Mouse (Mus musculus) midbrain, postnatal 0 days (tissue): ENCODE data around the gene Mical1. TPM values are rescaled to one million over a fixed set of nuclear protein-coding genes. Genes with fewer than 3 reads are reported as not detected.

ENCODE experiments used
- ATAC-seq: fragments of 200-750 bp; cut with Nextera tagmentation; 2 replicates; pipeline ENCODE4 v1.8.0; 2017; ENCODE audit warnings: moderate number of reproducible peaks, mild to moderate bottlenecking, moderate TSS enrichment, moderate library complexity; ENCODE audit not compliant: low FRiP score
- DNase-seq: peaks from one replicate; pipeline ENCODE4 v3.0.0-alpha.2; 2015; ENCODE audit warnings: low spot score
- H3K27ac ChIP-seq: fragments of 300-500 bp; sonication (generic); 2 replicates; pipeline ENCODE4 v1.5.1; 2014; ENCODE audit warnings: low read depth, mild to moderate bottlenecking, low read length, mixed read lengths
- H3K27me3 ChIP-seq: fragments of 300-500 bp; sonication (generic); 2 replicates; pipeline ENCODE4 v1.6.1; 2014; ENCODE audit warnings: low read length, control low read depth, mixed read lengths; ENCODE audit not compliant: insufficient read depth
- H3K36me3 ChIP-seq: fragments of 300-500 bp; sonication (generic); 2 replicates; pipeline ENCODE4 v1.6.1; 2014; ENCODE audit warnings: low read length, control low read depth, mixed read lengths; ENCODE audit not compliant: insufficient read depth
- H3K4me1 ChIP-seq: fragments of 300-500 bp; sonication (generic); 2 replicates; pipeline ENCODE4 v1.6.1; 2014; ENCODE audit warnings: mild to moderate bottlenecking, control low read depth, antibody characterized with exemption, low read length, mixed read lengths; ENCODE audit not compliant: insufficient read depth
- H3K4me2 ChIP-seq: fragments of 300-500 bp; sonication (generic); 2 replicates; pipeline ENCODE4 v1.6.1; 2014; ENCODE audit warnings: low read depth, mild to moderate bottlenecking, low read length, mixed read lengths; ENCODE audit not compliant: poor library complexity, severe bottlenecking
- H3K4me3 ChIP-seq: fragments of 300-500 bp; sonication (generic); 2 replicates; pipeline ENCODE4 v1.5.1; 2014; ENCODE audit warnings: low read depth, mild to moderate bottlenecking, low read length, moderate library complexity
- H3K9ac ChIP-seq: fragments of 300-500 bp; sonication (generic); replicated peaks from 2 replicates; pipeline ENCODE4 v1.6.1; 2014; ENCODE audit warnings: mild to moderate bottlenecking, low read length, moderate library complexity, mixed read lengths; ENCODE audit not compliant: poor library complexity, severe bottlenecking
- H3K9me3 ChIP-seq: fragments of 300-500 bp; sonication (generic); 2 replicates; pipeline ENCODE4 v1.6.1; 2016; ENCODE audit warnings: low read length, control low read depth
- CTCF ChIP-seq: IDR thresholded peaks from 2 replicates; pipeline ENCODE4 v1.5.1; 2016; ENCODE audit warnings: antibody characterized with exemption, mild to moderate bottlenecking
- WGBS: fragments of 180-500 bp; shearing (Covaris S2); extraction: QIAGEN DNeasy Blood & Tissue Kit; methylation state at CpG from one replicate; pipeline ENCODE4 v1.1.7; 2014; 5-methylcytosine and 5-hydroxymethylcytosine counted together
- polyA plus RNA-seq: library from polyadenylated mRNA; unstranded; fragments of >200 nt; fragmentation: Nextera tagmentation; extraction: Ambion mirVana; gene quantifications from 2 replicates; pipeline ENCODE4 v1.2.1, GENCODE M21; 2015
- total RNA-seq: library from RNA; depleted of rRNA; stranded (reverse); fragments of >200 nt; gene quantifications from 2 replicates; pipeline ENCODE4 v1.2.3, GENCODE M21; 2014

The Mical1 gene
- total and polyA plus RNA-seq, 2 experiments from 2014 or later = 21.2 to 24.6 TPM

- ATAC-seq = no peak
- no peak overlapping the region for H3K4me3 ChIP-seq
- no peaks in the 10 kb centered on the region for H3K27me3 ChIP-seq
- 84% methylated on average over 3 of the region's 3 CpGs for WGBS
- no peak for TF ChIP-seq CTCF
- H3K9ac ChIP-seq = no peak overlapping the region
- H3K9me3 ChIP-seq = no peaks in the 10 kb centered on the region
- no peaks in the 10 kb centered on the region for H3K4me1 ChIP-seq
- DNase-seq = no peak
- peaks cover 24% of the 10 kb centered on the region for H3K36me3 ChIP-seq
- H3K4me2 ChIP-seq = no peak overlapping the region
- no peak overlapping the region for H3K27ac ChIP-seq
These were observed 14.9 kb upstream of the Mical1 start for GRCm38 (mm10) chr10:41461057-41461722.

DNA sequence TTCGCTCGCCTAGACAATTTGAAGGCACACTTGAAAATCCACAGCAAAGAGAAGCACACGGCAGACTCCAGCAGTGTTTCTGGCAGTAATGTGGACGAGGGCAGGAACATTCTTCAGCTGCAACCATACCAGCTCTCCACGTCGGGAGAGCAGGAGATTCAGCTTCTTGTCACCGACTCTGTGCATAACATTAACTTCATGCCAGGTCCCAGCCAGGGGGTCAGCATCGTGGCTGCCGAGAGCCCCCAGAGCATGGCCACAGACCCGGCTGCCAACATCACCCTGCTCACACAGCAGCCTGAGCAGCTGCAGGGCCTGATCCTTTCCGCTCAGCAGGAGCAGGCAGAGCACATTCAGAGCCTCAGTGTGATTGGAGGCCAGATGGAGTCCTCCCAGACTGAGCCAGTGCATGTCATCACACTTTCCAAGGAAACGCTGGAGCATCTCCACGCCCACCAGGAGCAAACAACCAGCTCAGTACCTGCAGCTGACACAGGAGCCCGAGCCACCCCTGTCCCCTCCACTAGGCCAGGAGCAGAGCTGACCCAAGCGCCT is 11.6 kb upstream of the Mical1 start:
- DNase-seq (peak; percentile 59), ATAC-seq (no peak)
- Histone ChIP-seq H3K9ac (no peak overlapping the region), H3K27ac (no peak overlapping the region), H3K4me3 (no peak overlapping the region), H3K27me3 (no peaks in the 10 kb centered on the region), H3K36me3 (peaks cover 18% of the 10 kb centered on the region), H3K4me1 (no peaks in the 10 kb centered on the region), H3K4me2 (no peak overlapping the region), H3K9me3 (no peaks in the 10 kb centered on the region)
- WGBS = 34% methylated on average over 15 of the region's 15 CpGs
- TF ChIP-seq CTCF = no peak

GRCm38 (mm10) chr10:41467325-41467724 is 8.8 kb upstream of the Mical1 start:
- 41% methylated on average over 6 of the region's 6 CpGs for WGBS
- Histone ChIP-seq H3K4me2 (no peak overlapping the region), H3K9ac (no peak overlapping the region), H3K4me3 (no peak overlapping the region), H3K9me3 (no peaks in the 10 kb centered on the region), H3K36me3 (peaks cover 10% of the 10 kb centered on the region), H3K4me1 (no peaks in the 10 kb centered on the region), H3K27me3 (no peaks in the 10 kb centered on the region), H3K27ac (no peak overlapping the region)
- TF ChIP-seq CTCF = no peak
- ATAC-seq (no peak), DNase-seq (no peak)

GRCm38 (mm10) chr10:41470693-41471092 is 5.4 kb upstream of the Mical1 start:
- no peak for DNase-seq
- no peak for ATAC-seq
- Histone ChIP-seq H3K27ac (no peak overlapping the region), H3K27me3 (no peaks in the 10 kb centered on the region), H3K36me3 (no peaks in the 10 kb centered on the region), H3K9ac (no peak overlapping the region), H3K9me3 (no peaks in the 10 kb centered on the region), H3K4me3 (no peak overlapping the region), H3K4me1 (no peaks in the 10 kb centered on the region), H3K4me2 (no peak overlapping the region)
- TF ChIP-seq CTCF = no peak
- WGBS = 83% methylated on average over 3 of the region's 3 CpGs

GRCm38 (mm10) chr10:41472534-41472933 is 3.6 kb upstream of the Mical1 start:
- Histone ChIP-seq H3K4me2 (no peak overlapping the region), H3K9me3 (no peaks in the 10 kb centered on the region), H3K27ac (no peak overlapping the region), H3K27me3 (no peaks in the 10 kb centered on the region), H3K4me3 (no peak overlapping the region), H3K4me1 (no peaks in the 10 kb centered on the region), H3K36me3 (no peaks in the 10 kb centered on the region), H3K9ac (no peak overlapping the region)
- ATAC-seq (no peak), DNase-seq (no peak)
- no peak for TF ChIP-seq CTCF

DNA sequence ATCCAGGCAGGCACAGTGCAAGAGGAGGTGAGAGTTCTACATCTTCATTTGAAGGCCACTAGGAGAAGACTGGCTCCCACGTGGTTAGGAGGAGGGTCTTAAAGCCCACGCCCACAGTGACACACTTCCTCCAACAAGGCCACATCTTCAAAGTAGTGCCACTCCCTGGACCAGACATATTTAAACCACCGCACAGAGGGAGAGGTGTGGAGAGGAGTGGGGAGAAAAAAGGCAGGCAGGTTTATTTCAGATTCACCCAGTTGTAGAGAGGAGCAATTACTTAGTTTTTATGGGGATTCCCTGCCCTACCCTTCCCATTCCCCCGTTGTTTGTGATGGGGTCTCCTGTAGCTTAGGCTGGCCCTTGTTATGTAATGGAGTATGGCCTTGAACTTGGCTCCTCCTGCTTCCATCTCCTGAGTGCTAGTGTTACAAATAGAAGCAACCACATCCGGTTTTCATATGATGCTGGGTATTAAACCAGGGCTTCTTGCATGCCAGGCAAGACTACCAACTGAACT is 3.1 kb upstream of the Mical1 start:
- no peaks in the 10 kb centered on the region for H3K4me1 ChIP-seq
- ATAC-seq (no peak), DNase-seq (no peak)
- no peak overlapping the region for H3K9ac ChIP-seq
- no peak overlapping the region for H3K4me3 ChIP-seq
- H3K4me2 ChIP-seq = no peak overlapping the region
- no peaks in the 10 kb centered on the region for H3K27me3 ChIP-seq
- H3K27ac ChIP-seq = no peak overlapping the region
- no peak for TF ChIP-seq CTCF
- H3K9me3 ChIP-seq = no peaks in the 10 kb centered on the region
- WGBS = 82% methylated on average over 5 of the region's 5 CpGs
- no peaks in the 10 kb centered on the region for H3K36me3 ChIP-seq
